Mouse (Mus musculus) liver, adult 2 months (tissue): ENCODE results near the gene Txndc9.

Experiments used
- CTCF ChIP-seq: fragments of 200-500 bp; IDR thresholded peaks from 2 replicates; pipeline ENCODE4 v1.5.1; 2011; ENCODE audit warnings: low read depth, low read length, control low read depth
- POLR2A ChIP-seq: fragments of 200-500 bp; IDR thresholded peaks from 2 replicates; pipeline ENCODE4 v1.6.1; 2011; ENCODE audit warnings: low read length, control low read depth; ENCODE audit not compliant: insufficient read depth; ENCODE audit errors: extremely low read depth

- no peak for TF ChIP-seq CTCF
- no peak for TF ChIP-seq POLR2A
Measured at GRCm38 (mm10) chr1:37948906-37949305, 48.8 kb downstream of the Txndc9 start.
